Mouse (Mus musculus): ENCODE results near the gene Pdzrn3. TPM values are rescaled to one million over a fixed set of nuclear protein-coding genes. Genes with fewer than 3 reads are reported as not detected.

Pdzrn3 gene
- total and polyA plus RNA-seq, 3 experiments, result not detected

- Histone ChIP-seq H3K36me3 (replicated peaks in 1 of 2; ENCODE audit: control insufficient read depth in 1 of 2, insufficient read depth in 1 of 2, low read length in 1 of 2) (no peaks in the 10 kb centered on the region), H3K9me3 (replicated peaks; ENCODE audit: low read length) (peaks cover 77% of the 10 kb centered on the region), H3K27me3 (replicated peaks) (no peaks in the 10 kb centered on the region), H3K79me2 (replicated peaks; ENCODE audit: control insufficient read depth, extremely low read depth, insufficient read depth, poor library complexity, severe bottlenecking) (no peaks in the 10 kb centered on the region), H3K9ac (ENCODE audit: insufficient read depth, low read depth) (no peak overlapping the region), H3K4me2 (ENCODE audit: insufficient read depth, low read depth, poor library complexity, severe bottlenecking) (no peak overlapping the region), H3K4me3 (replicated peaks in 1 of 3; ENCODE audit: low read depth in 2 of 3, low read length in 2 of 3, poor library complexity in 1 of 3) (no peak overlapping the region), H3K27ac (ENCODE audit: insufficient read depth, low read depth) (no peak overlapping the region), H3K4me1 (ENCODE audit: control insufficient read depth in 1 of 2, insufficient read depth in 2 of 2) (no peaks in the 10 kb centered on the region)
- dilution Hi-C loops (cut with MboI; ENCODE audit: extremely low pct_ligation_motif_present, extremely low pct_unique_long_range_greater_than_20kb, low sequenced_read_pairs), result no loop called here
- no peak for DNase-seq (ENCODE audit: extremely low read depth)
- in situ Hi-C loops (cut with MboI; ENCODE audit: low pct_ligation_motif_present, low pct_unique_long_range_greater_than_20kb, low sequenced_read_pairs), result no loop called here
- no peak for TF ChIP-seq TCF12 (IDR thresholded peaks at IDR 0.05; ENCODE audit: low read depth, low read length)
- no peak for TF ChIP-seq EP300 (IDR thresholded peaks at IDR 0.05; ENCODE audit: low read length)
- no peak for TF ChIP-seq MXI1 (IDR thresholded peaks at IDR 0.05; ENCODE audit: low read depth, low read length)
- no peak for TF ChIP-seq ZMIZ1 (IDR thresholded peaks at IDR 0.05; ENCODE audit: low read depth, low read length)
- TF ChIP-seq MAFK (IDR thresholded peaks at IDR 0.05; ENCODE audit: insufficient replicate concordance, low read length), result no peak
- TF ChIP-seq SMC3 (IDR thresholded peaks at IDR 0.05; ENCODE audit: low read depth, low read length), result no peak
- TF ChIP-seq POLR2AphosphoS2 (IDR thresholded peaks at IDR 0.05; ENCODE audit: low read depth, low read length), result no peak
Observed at GRCm38 (mm10) chr6:101251160-101251559, 126.5 kb downstream of the Pdzrn3 start.

- no peak for TF ChIP-seq HCFC1 (IDR thresholded peaks at IDR 0.05; ENCODE audit: low read depth, low read length)
- in situ Hi-C loops (cut with MboI; ENCODE audit: low pct_ligation_motif_present, low pct_unique_long_range_greater_than_20kb, low sequenced_read_pairs), result no loop called here
Observed at GRCm38 (mm10) chr6:101246137-101246536, 131.6 kb downstream of the Pdzrn3 start.

GRCm38 (mm10) chr6:101244355-101244754, 133.3 kb downstream of the Pdzrn3 start:
- Histone ChIP-seq H3K27me3 (replicated peaks) (no peaks in the 10 kb centered on the region), H3K27ac (ENCODE audit: insufficient read depth, low read depth) (no peak overlapping the region), H3K4me3 (replicated peaks in 1 of 3; ENCODE audit: low read depth in 2 of 3, low read length in 2 of 3, poor library complexity in 1 of 3) (no peak overlapping the region), H3K4me2 (ENCODE audit: insufficient read depth, low read depth, poor library complexity, severe bottlenecking) (no peak overlapping the region), H3K79me2 (replicated peaks; ENCODE audit: control insufficient read depth, extremely low read depth, insufficient read depth, poor library complexity, severe bottlenecking) (no peaks in the 10 kb centered on the region), H3K36me3 (replicated peaks in 1 of 2; ENCODE audit: control insufficient read depth in 1 of 2, insufficient read depth in 1 of 2, low read length in 1 of 2) (no peaks in the 10 kb centered on the region), H3K9me3 (replicated peaks; ENCODE audit: low read length) (peaks cover 84% of the 10 kb centered on the region), H3K4me1 (ENCODE audit: control insufficient read depth in 1 of 2, insufficient read depth in 2 of 2) (no peaks in the 10 kb centered on the region), H3K9ac (ENCODE audit: insufficient read depth, low read depth) (no peak overlapping the region)
- no peak for DNase-seq (ENCODE audit: extremely low read depth)
- in situ Hi-C loops (cut with MboI; ENCODE audit: low pct_ligation_motif_present, low pct_unique_long_range_greater_than_20kb, low sequenced_read_pairs) (no loop called here), dilution Hi-C loops (cut with MboI; ENCODE audit: extremely low pct_ligation_motif_present, extremely low pct_unique_long_range_greater_than_20kb, low sequenced_read_pairs) (no loop called here)
- no peak for TF ChIP-seq JUND (conservative IDR thresholded peaks at IDR 0.05; ENCODE audit: low read depth, low read length)
- TF ChIP-seq BHLHE40 (IDR thresholded peaks at IDR 0.05; ENCODE audit: low read depth, low read length), result no peak
- TF ChIP-seq POLR2AphosphoS2 (IDR thresholded peaks at IDR 0.05; ENCODE audit: low read depth, low read length), result no peak
- no peak for TF ChIP-seq CHD1 (IDR thresholded peaks at IDR 0.05; ENCODE audit: low read depth, low read length)
- TF ChIP-seq MAZ (IDR thresholded peaks at IDR 0.05; ENCODE audit: low read depth, low read length), result no peak
- no peak for TF ChIP-seq SIN3A (IDR thresholded peaks at IDR 0.05; ENCODE audit: low read length)
- TF ChIP-seq JUN (IDR thresholded peaks at IDR 0.05; ENCODE audit: insufficient read depth, low read depth, low read length), result no peak
- TF ChIP-seq ZKSCAN1 (IDR thresholded peaks at IDR 0.05; ENCODE audit: borderline replicate concordance, low read depth, low read length), result no peak
- no peak for TF ChIP-seq TBP (conservative IDR thresholded peaks at IDR 0.05; ENCODE audit: low read depth, low read length)
- TF ChIP-seq RAD21 (IDR thresholded peaks at IDR 0.05; ENCODE audit: low read depth, low read length), result no peak
- TF ChIP-seq MXI1 (IDR thresholded peaks at IDR 0.05; ENCODE audit: low read depth, low read length), result no peak
- TF ChIP-seq SMC3 (IDR thresholded peaks at IDR 0.05; ENCODE audit: low read depth, low read length), result no peak
- no peak for TF ChIP-seq MYC (IDR thresholded peaks at IDR 0.05; ENCODE audit: low read depth, low read length)
- no peak for TF ChIP-seq POLR2A (IDR thresholded peaks at IDR 0.05; ENCODE audit: low read depth, low read length)
- TF ChIP-seq ZC3H11A (IDR thresholded peaks at IDR 0.05; ENCODE audit: low read depth, low read length), result no peak
- TF ChIP-seq CTCF (conservative IDR thresholded peaks at IDR 0.05 in 1 of 2, IDR thresholded peaks at IDR 0.05 in 1 of 2; ENCODE audit: low read depth in 2 of 2, low read length in 2 of 2), result no peak
- TF ChIP-seq PAX5 (IDR thresholded peaks at IDR 0.05; ENCODE audit: low read length), result no peak
- TF ChIP-seq ZMIZ1 (IDR thresholded peaks at IDR 0.05; ENCODE audit: low read depth, low read length), result no peak
- TF ChIP-seq CHD2 (IDR thresholded peaks at IDR 0.05; ENCODE audit: low read length), result no peak

More at GRCm38 (mm10) chr6:101246137-101246536, 131.6 kb downstream of the Pdzrn3 start:
- Histone ChIP-seq H3K4me2 (ENCODE audit: insufficient read depth, low read depth, poor library complexity, severe bottlenecking) (no peak overlapping the region), H3K4me3 (replicated peaks in 1 of 3; ENCODE audit: low read depth in 2 of 3, low read length in 2 of 3, poor library complexity in 1 of 3) (no peak overlapping the region), H3K4me1 (ENCODE audit: control insufficient read depth in 1 of 2, insufficient read depth in 2 of 2) (no peaks in the 10 kb centered on the region), H3K9me3 (replicated peaks; ENCODE audit: low read length) (peaks cover 86% of the 10 kb centered on the region), H3K27me3 (replicated peaks) (no peaks in the 10 kb centered on the region), H3K27ac (ENCODE audit: insufficient read depth, low read depth) (no peak overlapping the region), H3K79me2 (replicated peaks; ENCODE audit: control insufficient read depth, extremely low read depth, insufficient read depth, poor library complexity, severe bottlenecking) (no peaks in the 10 kb centered on the region), H3K9ac (ENCODE audit: insufficient read depth, low read depth) (no peak overlapping the region), H3K36me3 (replicated peaks in 1 of 2; ENCODE audit: control insufficient read depth in 1 of 2, insufficient read depth in 1 of 2, low read length in 1 of 2) (no peaks in the 10 kb centered on the region)
- no peak for DNase-seq (ENCODE audit: extremely low read depth)
- dilution Hi-C loops (cut with MboI; ENCODE audit: extremely low pct_ligation_motif_present, extremely low pct_unique_long_range_greater_than_20kb, low sequenced_read_pairs), result no loop called here
